Mouse (Mus musculus) kidney, adult 2 months (tissue): ENCODE results near the gene Pcbd2.
"Not testable (repeated sequence)": the region's sequence is repeated elsewhere in the genome, so short reads cannot be mapped to it uniquely, and the experiment has no call there.

Experiments
- CTCF ChIP-seq: fragments of 200-500 bp; conservative IDR thresholded peaks from 2 replicates; pipeline ENCODE4 v1.5.1; 2011; ENCODE audit warnings: low read depth, mild to moderate bottlenecking, control low read depth, low read length, moderate library complexity, mixed read lengths; ENCODE audit not compliant: insufficient read depth, insufficient read length
- POLR2A ChIP-seq: fragments of 200-500 bp; IDR thresholded peaks from one replicate; pipeline ENCODE4 v1.6.1; 2011; ENCODE audit warnings: low read depth, low read length, control low read depth

- not testable (repeated sequence) for TF ChIP-seq CTCF, POLR2A
Observed at GRCm38 (mm10) chr13:55695989-55696388, 31.2 kb upstream of the Pcbd2 start.
